Mouse (Mus musculus) cortical plate, adult 2 months (tissue): ENCODE measurements at regions not wholly inside any gene's neighbourhood (a gene's known extent, or its start where the extent isn't known, plus 50 kb on each side); places are given as distances from the start of the nearest gene placed in this dataset.
A peak's percentile ranks its signal among the peaks of the same experiment; 100 is the strongest.

Experiments used
- CTCF ChIP-seq: fragments of 200-500 bp; IDR thresholded peaks from 2 replicates; pipeline ENCODE4 v1.5.1; 2011; ENCODE audit warnings: mild to moderate bottlenecking, control low read depth, low read length; ENCODE audit not compliant: insufficient read depth; ENCODE audit errors: extremely low read depth
- POLR2A ChIP-seq: fragments of 200-500 bp; IDR thresholded peaks from 2 replicates; pipeline ENCODE4 v1.6.1; 2011; ENCODE audit warnings: mild to moderate bottlenecking, low read length, control low read depth; ENCODE audit not compliant: insufficient read depth; ENCODE audit errors: extremely low read depth

DNA sequence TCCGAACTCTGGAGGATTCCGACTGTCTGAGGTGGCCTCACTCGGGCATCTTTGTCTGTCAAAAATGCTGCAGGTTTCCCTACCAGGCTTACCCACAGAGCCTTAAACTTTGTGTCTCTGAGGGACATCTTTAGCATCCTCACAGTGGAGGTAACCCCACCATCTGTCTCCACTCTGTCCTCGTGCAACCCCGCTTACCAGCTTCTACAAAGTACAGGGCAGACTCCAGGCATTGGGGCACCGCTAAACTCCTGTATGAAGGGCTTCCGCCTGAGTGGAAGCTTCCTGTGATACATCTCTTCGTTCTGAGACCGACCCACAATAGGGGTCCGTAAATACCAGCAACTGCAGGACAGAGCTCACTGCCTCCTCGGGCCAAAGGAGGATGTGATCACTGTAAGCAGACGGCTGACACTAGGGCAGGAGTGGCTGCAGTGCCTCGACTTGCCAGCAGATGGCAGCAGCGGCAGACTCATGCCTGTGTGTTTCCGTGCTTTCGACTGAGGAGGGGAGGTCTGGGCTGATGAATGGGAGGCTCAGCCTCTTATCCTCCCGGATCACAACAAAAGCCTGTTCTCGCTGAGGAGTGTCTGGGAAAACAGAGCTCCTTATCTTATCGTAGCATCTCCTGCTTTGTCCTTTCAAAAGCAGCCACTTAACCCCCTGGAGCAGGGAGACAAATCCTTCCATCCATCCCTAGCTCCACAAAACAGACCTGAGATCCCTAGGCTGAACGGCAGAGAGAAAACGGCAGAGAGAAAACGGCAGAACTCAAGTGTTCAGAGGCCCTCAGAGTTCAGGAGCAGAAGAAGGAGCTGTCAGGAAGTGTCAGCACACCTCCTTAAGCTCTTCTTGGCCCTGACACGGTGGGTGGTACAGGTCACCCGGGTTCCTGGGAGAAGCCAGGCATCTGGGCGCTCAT is 78.1 kb upstream of the Prok2 start:
- TF ChIP-seq CTCF (peak; percentile 97), POLR2A (no peak)
